Mouse (Mus musculus) limb, embryonic 15.5 days (tissue): Measurements from ENCODE around the gene Hint1. TPM values are rescaled to one million over a fixed set of nuclear protein-coding genes. Genes with fewer than 3 reads are reported as not detected.

Experiments
- ATAC-seq: fragments of 200-750 bp; cut with Nextera tagmentation; 2 replicates; pipeline ENCODE4 v1.8.0; 2017; ENCODE audit warnings: low read depth, moderate TSS enrichment; ENCODE audit not compliant: insufficient number of reproducible peaks, low FRiP score, low TSS enrichment
- H3K27ac ChIP-seq: fragments of 300-500 bp; sonication (generic); 2 replicates; pipeline ENCODE4 v1.5.1; 2015; ENCODE audit warnings: moderate library complexity, mild to moderate bottlenecking, inconsistent platforms
- H3K27me3 ChIP-seq: fragments of 300-500 bp; sonication (generic); 2 replicates; pipeline ENCODE4 v1.6.1; 2015; ENCODE audit warnings: inconsistent platforms
- H3K36me3 ChIP-seq: fragments of 300-500 bp; sonication (generic); 2 replicates; pipeline ENCODE4 v1.6.1; 2015; ENCODE audit warnings: inconsistent platforms
- H3K4me1 ChIP-seq: fragments of 300-500 bp; sonication (generic); 2 replicates; pipeline ENCODE4 v1.6.1; 2015; ENCODE audit warnings: inconsistent platforms
- H3K4me2 ChIP-seq: fragments of 300-500 bp; sonication (generic); 2 replicates; pipeline ENCODE4 v1.6.1; 2015; ENCODE audit warnings: mild to moderate bottlenecking, inconsistent platforms
- H3K4me3 ChIP-seq: fragments of 300-500 bp; sonication (generic); 2 replicates; pipeline ENCODE4 v1.5.1; 2015; ENCODE audit warnings: mild to moderate bottlenecking, inconsistent platforms
- H3K9ac ChIP-seq: fragments of 300-500 bp; sonication (generic); 2 replicates; pipeline ENCODE4 v1.6.1; 2015; ENCODE audit warnings: inconsistent platforms
- H3K9me3 ChIP-seq: fragments of 300-500 bp; sonication (generic); 2 replicates; pipeline ENCODE4 v1.6.1; 2016; ENCODE audit warnings: inconsistent platforms
- whole genome bisulfite sequencing: fragments of 180-500 bp; shearing (Covaris S2); methylation state at CpG from one replicate; pipeline ENCODE4 v1.1.7; 2015; 5-methylcytosine and 5-hydroxymethylcytosine counted together
- polyA plus RNA-seq: library from polyadenylated mRNA; unstranded; fragments of >200 nt; fragmentation: Nextera tagmentation; extraction: Ambion mirVana; gene quantifications from 2 replicates; pipeline ENCODE4 v1.2.1, GENCODE M21; 2015

Hint1 gene
- polyA plus RNA-seq, 1 experiment from 2014 or later, result 535 TPM

- no peak for ATAC-seq
- H3K27me3 ChIP-seq, result 0 out of 2 replicates have a peak, but pooled peaks cover 2% of the 10 kb centered on the region
- no peak overlapping the region for H3K27ac ChIP-seq
- 44% methylated on average over 4 of the region's 4 CpGs for WGBS
- peaks cover 13% of the 10 kb centered on the region for H3K4me1 ChIP-seq
- no peak overlapping the region for H3K9ac ChIP-seq
- H3K4me2 ChIP-seq, result no peak overlapping the region
- 0 out of 2 replicates have a peak, but pooled peaks cover 8% of the 10 kb centered on the region for H3K36me3 ChIP-seq
- no peak overlapping the region for H3K4me3 ChIP-seq
- H3K9me3 ChIP-seq, result no peaks in the 10 kb centered on the region
Measured at GRCm38 (mm10) chr11:54903940-54904706, 37.9 kb downstream of the Hint1 start.

- Histone ChIP-seq H3K4me2 (no peak overlapping the region), H3K27me3 (0 out of 2 replicates have a peak, but pooled peaks cover 2% of the 10 kb centered on the region), H3K27ac (no peak overlapping the region), H3K4me3 (no peak overlapping the region), H3K36me3 (0 out of 2 replicates have a peak, but pooled peaks cover 18% of the 10 kb centered on the region), H3K9me3 (no peaks in the 10 kb centered on the region), H3K4me1 (peaks cover 13% of the 10 kb centered on the region), H3K9ac (no peak overlapping the region)
- 89% methylated on average over 3 of the region's 3 CpGs for WGBS
- no peak for ATAC-seq
Measured at GRCm38 (mm10) chr11:54905086-54905485, 38.9 kb downstream of the Hint1 start.

GRCm38 (mm10) chr11:54905931-54906330 lies 39.7 kb downstream of the Hint1 start:
- no peak overlapping the region for H3K9ac ChIP-seq
- 64% methylated on average over 4 of the region's 4 CpGs for WGBS

GRCm38 (mm10) chr11:54906466-54906865 lies 40.3 kb downstream of the Hint1 start:
- H3K4me3 ChIP-seq, result no peak overlapping the region
- H3K27me3 ChIP-seq, result 0 out of 2 replicates have a peak, but pooled peaks cover 2% of the 10 kb centered on the region
- H3K36me3 ChIP-seq, result peaks cover 31% of the 10 kb centered on the region; the same call in 1 of the 2 replicates
- no peak overlapping the region for H3K27ac ChIP-seq
- no peak overlapping the region for H3K4me2 ChIP-seq
- H3K9me3 ChIP-seq, result no peaks in the 10 kb centered on the region
- no peak overlapping the region for H3K9ac ChIP-seq
- H3K4me1 ChIP-seq, result peaks cover 13% of the 10 kb centered on the region
- WGBS, result 74% methylated on average over 4 of the region's 4 CpGs
- no peak for ATAC-seq

More at GRCm38 (mm10) chr11:54905931-54906330, 39.7 kb downstream of the Hint1 start:
- ATAC-seq, result no peak
- Histone ChIP-seq H3K27ac (no peak overlapping the region), H3K4me3 (no peak overlapping the region), H3K27me3 (0 out of 2 replicates have a peak, but pooled peaks cover 2% of the 10 kb centered on the region), H3K36me3 (peaks cover 26% of the 10 kb centered on the region; the same call in 1 of the 2 replicates), H3K4me2 (no peak overlapping the region), H3K9me3 (no peaks in the 10 kb centered on the region), H3K4me1 (peaks cover 13% of the 10 kb centered on the region)

- H3K4me2 ChIP-seq, result no peak overlapping the region
- H3K9me3 ChIP-seq, result no peaks in the 10 kb centered on the region
- H3K36me3 ChIP-seq, result peaks cover 37% of the 10 kb centered on the region; the same call in 1 of the 2 replicates
- 0 out of 2 replicates have a peak, but pooled peaks cover 2% of the 10 kb centered on the region for H3K27me3 ChIP-seq
- peaks cover 12% of the 10 kb centered on the region for H3K4me1 ChIP-seq
- H3K27ac ChIP-seq, result no peak overlapping the region
- WGBS, result 82% methylated on average over 5 of the region's 5 CpGs
- ATAC-seq, result no peak
- no peak overlapping the region for H3K9ac ChIP-seq
- H3K4me3 ChIP-seq, result no peak overlapping the region
Measured at GRCm38 (mm10) chr11:54907259-54907658, 41.1 kb downstream of the Hint1 start.

- WGBS, result 92% methylated on average over 11 of the region's 11 CpGs
Measured at GRCm38 (mm10) chr11:54909273-54909672, 43.1 kb downstream of the Hint1 start.

GRCm38 (mm10) chr11:54910081-54910665 lies 44.0 kb downstream of the Hint1 start:
- no peaks in the 10 kb centered on the region for H3K9me3 ChIP-seq
- 89% methylated on average over 12 of the region's 12 CpGs for WGBS
- no peaks in the 10 kb centered on the region for H3K27me3 ChIP-seq
- H3K36me3 ChIP-seq, result peaks cover 63% of the 10 kb centered on the region
- H3K4me1 ChIP-seq, result no peaks in the 10 kb centered on the region
- no peak overlapping the region for H3K4me3 ChIP-seq
- no peak overlapping the region for H3K27ac ChIP-seq
- ATAC-seq, result no peak
- no peak overlapping the region for H3K4me2 ChIP-seq
- no peak overlapping the region for H3K9ac ChIP-seq

More at GRCm38 (mm10) chr11:54909273-54909672, 43.1 kb downstream of the Hint1 start:
- Histone ChIP-seq H3K27me3 (no peaks in the 10 kb centered on the region), H3K4me2 (no peak overlapping the region), H3K4me1 (no peaks in the 10 kb centered on the region), H3K36me3 (peaks cover 54% of the 10 kb centered on the region), H3K27ac (no peak overlapping the region), H3K4me3 (no peak overlapping the region), H3K9ac (no peak overlapping the region), H3K9me3 (no peaks in the 10 kb centered on the region)
- ATAC-seq, result no peak

GRCm38 (mm10) chr11:54911201-54911600 lies 45.0 kb downstream of the Hint1 start:
- Histone ChIP-seq H3K36me3 (peaks cover 73% of the 10 kb centered on the region), H3K27me3 (no peaks in the 10 kb centered on the region)
- no peak for ATAC-seq

GRCm38 (mm10) chr11:54911671-54912502 lies 45.7 kb downstream of the Hint1 start:
- no peaks in the 10 kb centered on the region for H3K9me3 ChIP-seq
- H3K36me3 ChIP-seq, result peaks cover 80% of the 10 kb centered on the region
- H3K9ac ChIP-seq, result no peak overlapping the region
- WGBS, result 89% methylated on average over 7 of the region's 7 CpGs
- H3K4me1 ChIP-seq, result no peaks in the 10 kb centered on the region
- no peak overlapping the region for H3K4me2 ChIP-seq
- no peak overlapping the region for H3K27ac ChIP-seq
- ATAC-seq, result no peak
- no peak overlapping the region for H3K4me3 ChIP-seq
- H3K27me3 ChIP-seq, result no peaks in the 10 kb centered on the region

More at GRCm38 (mm10) chr11:54911201-54911600, 45.0 kb downstream of the Hint1 start:
- H3K27ac ChIP-seq, result no peak overlapping the region
- H3K4me3 ChIP-seq, result no peak overlapping the region
- H3K4me1 ChIP-seq, result no peaks in the 10 kb centered on the region
- no peak overlapping the region for H3K4me2 ChIP-seq
- 91% methylated on average over 3 of the region's 3 CpGs for WGBS
- no peak overlapping the region for H3K9ac ChIP-seq
- no peaks in the 10 kb centered on the region for H3K9me3 ChIP-seq

- Histone ChIP-seq H3K27me3 (no peaks in the 10 kb centered on the region), H3K9me3 (no peaks in the 10 kb centered on the region), H3K27ac (no peak overlapping the region), H3K36me3 (peaks cover 88% of the 10 kb centered on the region), H3K4me2 (no peak overlapping the region), H3K4me3 (no peak overlapping the region), H3K9ac (no peak overlapping the region), H3K4me1 (no peaks in the 10 kb centered on the region)
- WGBS, result 87% methylated on average over 9 of the region's 9 CpGs
- ATAC-seq, result no peak
Measured at GRCm38 (mm10) chr11:54912503-54913316, 46.5 kb downstream of the Hint1 start.

GRCm38 (mm10) chr11:54913841-54914240 lies 47.7 kb downstream of the Hint1 start:
- H3K4me3 ChIP-seq, result no peak overlapping the region
- no peak overlapping the region for H3K9ac ChIP-seq
- H3K27me3 ChIP-seq, result no peaks in the 10 kb centered on the region
- peaks cover 91% of the 10 kb centered on the region for H3K36me3 ChIP-seq
- 88% methylated on average over 5 of the region's 5 CpGs for WGBS
- H3K4me1 ChIP-seq, result no peaks in the 10 kb centered on the region
- H3K27ac ChIP-seq, result no peak overlapping the region
- no peak overlapping the region for H3K4me2 ChIP-seq
- H3K9me3 ChIP-seq, result no peaks in the 10 kb centered on the region
- no peak for ATAC-seq
